Mouse (Mus musculus): ENCODE results near the gene Capzb.

DNA sequence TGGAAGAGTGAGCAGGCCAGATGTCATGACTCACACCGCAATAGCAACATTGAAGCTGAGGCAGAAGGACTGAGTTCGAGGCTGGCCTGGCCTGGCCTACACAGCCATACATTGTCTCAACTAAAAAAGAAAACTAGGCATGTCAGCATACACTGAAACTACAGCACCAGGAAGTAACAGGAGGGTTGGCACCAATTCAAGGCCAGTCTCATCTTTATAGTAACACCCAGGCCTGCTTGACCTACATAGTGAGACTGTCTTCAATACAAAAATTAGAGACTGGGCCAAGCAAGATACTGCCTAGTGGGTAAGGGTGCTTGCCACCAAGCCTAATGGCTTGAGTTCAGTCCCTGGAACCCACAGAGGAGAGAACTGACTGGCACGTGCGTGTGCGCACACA lies 99.3 kb downstream of the Capzb start:
- TF ChIP-seq CTCF (IDR thresholded peaks at IDR 0.05; ENCODE audit: borderline replicate concordance, extremely low read depth, insufficient read depth, insufficient read length): no peak
- no peak for TF ChIP-seq POLR2A (IDR thresholded peaks at IDR 0.05; ENCODE audit: borderline replicate concordance, extremely low read depth, insufficient read depth, insufficient read length, poor library complexity, severe bottlenecking)

All from brain, embryonic 14.5 days (tissue).